Mouse (Mus musculus) forebrain, embryonic 11.5 days (tissue): ENCODE measurements around the gene Hmcn1. TPM values are rescaled to one million over a fixed set of nuclear protein-coding genes. Genes with fewer than 3 reads are reported as not detected.

Experiments
- ATAC-seq: fragments of 200-750 bp; cut with Nextera tagmentation; replicated peaks from 2 replicates; pipeline ENCODE4 v1.8.0; 2017; ENCODE audit warnings: moderate TSS enrichment; ENCODE audit not compliant: low FRiP score
- DNase-seq: peaks from one replicate; pipeline ENCODE4 v3.0.0-alpha.2; 2017; ENCODE audit warnings: low spot score
- H3K27ac ChIP-seq: fragments of 300-500 bp; sonication (generic); 2 replicates; pipeline ENCODE4 v1.5.1; 2014; ENCODE audit warnings: low read depth, low read length
- H3K27me3 ChIP-seq: fragments of 300-500 bp; sonication (generic); 2 replicates; pipeline ENCODE4 v1.6.1; 2014; ENCODE audit warnings: mild to moderate bottlenecking, low read length, mixed read lengths; ENCODE audit not compliant: control insufficient read depth, insufficient read depth
- H3K36me3 ChIP-seq: fragments of 300-500 bp; sonication (generic); 2 replicates; pipeline ENCODE4 v1.6.1; 2014; ENCODE audit warnings: mild to moderate bottlenecking, low read length, moderate library complexity, mixed read lengths; ENCODE audit not compliant: control insufficient read depth, insufficient read depth
- H3K4me1 ChIP-seq: fragments of 300-500 bp; sonication (generic); replicated peaks from 2 replicates; pipeline ENCODE4 v1.6.1; 2014; ENCODE audit warnings: low read length, mixed read lengths; ENCODE audit not compliant: control insufficient read depth, insufficient read depth
- H3K4me2 ChIP-seq: fragments of 300-500 bp; sonication (generic); 2 replicates; pipeline ENCODE4 v1.6.1; 2014; ENCODE audit warnings: low read depth, mild to moderate bottlenecking, low read length, moderate library complexity, mixed read lengths; ENCODE audit not compliant: severe bottlenecking
- H3K4me3 ChIP-seq: fragments of 300-500 bp; sonication (generic); 2 replicates; pipeline ENCODE4 v1.5.1; 2014; ENCODE audit warnings: low read depth, low read length
- H3K9ac ChIP-seq: fragments of 300-500 bp; sonication (generic); 2 replicates; pipeline ENCODE4 v1.6.1; 2014; ENCODE audit warnings: low read length
- H3K9me3 ChIP-seq: fragments of 300-500 bp; sonication (generic); 2 replicates; pipeline ENCODE4 v1.6.1; 2016; ENCODE audit warnings: low read length, mixed read lengths; ENCODE audit not compliant: control insufficient read depth
- whole genome bisulfite sequencing: fragments of 180-500 bp; shearing (Covaris S2); extraction: QIAGEN DNeasy Blood & Tissue Kit; methylation state at CpG from one replicate; pipeline ENCODE4 v1.1.7; 2014; 5-methylcytosine and 5-hydroxymethylcytosine counted together
- polyA plus RNA-seq: library from polyadenylated mRNA; unstranded; fragments of >200 nt; fragmentation: Nextera tagmentation; extraction: Ambion mirVana; gene quantifications from 2 replicates; pipeline ENCODE4 v1.2.1, GENCODE M21; 2014

Hmcn1 gene
- polyA plus RNA-seq, 1 experiment from 2014 or later, result 12.1 TPM

DNA sequence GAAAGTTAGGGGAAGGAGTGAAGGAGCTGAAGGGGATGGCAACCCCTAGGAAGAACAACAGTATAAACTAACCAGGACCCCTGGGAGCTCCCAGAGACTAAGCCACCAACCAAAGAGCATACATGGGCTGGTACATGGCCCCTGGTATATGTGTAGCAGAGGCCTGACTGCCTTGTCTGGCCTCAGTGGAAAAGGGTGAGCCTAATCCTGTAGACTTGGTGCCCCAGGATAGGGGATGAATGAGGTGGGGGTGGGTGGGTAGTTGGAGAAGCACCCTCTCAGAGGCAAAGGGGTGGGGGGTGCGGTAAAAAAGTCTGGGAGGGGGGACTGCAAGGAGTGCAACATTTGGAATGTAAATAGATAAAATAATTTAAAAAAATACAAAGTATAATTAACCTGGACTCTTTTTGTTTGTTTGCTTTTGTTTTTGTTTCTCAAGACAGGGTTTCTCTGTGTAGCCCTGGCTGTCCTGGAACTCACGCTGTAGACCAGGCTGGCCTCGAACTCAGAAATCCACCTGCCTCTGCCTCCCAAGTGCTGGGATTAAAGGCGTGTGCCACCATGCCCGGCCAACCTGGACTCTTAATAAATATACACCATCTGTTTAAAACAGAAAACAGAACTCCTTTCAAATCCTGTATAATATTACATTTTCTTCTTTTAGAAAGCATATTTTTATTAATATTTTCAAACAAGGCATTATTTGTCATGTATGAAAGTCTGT is 423.3 kb downstream of the Hmcn1 start:
- no peak overlapping the region for H3K4me3 ChIP-seq
- ATAC-seq (peak; percentile 64), DNase-seq (no peak)
- no peaks in the 10 kb centered on the region for H3K27me3 ChIP-seq
- H3K27ac ChIP-seq, result no peak overlapping the region
- no peaks in the 10 kb centered on the region for H3K4me1 ChIP-seq
- no peak overlapping the region for H3K9ac ChIP-seq
- WGBS, result 79% methylated on average over 5 of the region's 5 CpGs
- H3K4me2 ChIP-seq, result no peak overlapping the region
- H3K9me3 ChIP-seq, result no peaks in the 10 kb centered on the region
- H3K36me3 ChIP-seq, result no peaks in the 10 kb centered on the region

DNA sequence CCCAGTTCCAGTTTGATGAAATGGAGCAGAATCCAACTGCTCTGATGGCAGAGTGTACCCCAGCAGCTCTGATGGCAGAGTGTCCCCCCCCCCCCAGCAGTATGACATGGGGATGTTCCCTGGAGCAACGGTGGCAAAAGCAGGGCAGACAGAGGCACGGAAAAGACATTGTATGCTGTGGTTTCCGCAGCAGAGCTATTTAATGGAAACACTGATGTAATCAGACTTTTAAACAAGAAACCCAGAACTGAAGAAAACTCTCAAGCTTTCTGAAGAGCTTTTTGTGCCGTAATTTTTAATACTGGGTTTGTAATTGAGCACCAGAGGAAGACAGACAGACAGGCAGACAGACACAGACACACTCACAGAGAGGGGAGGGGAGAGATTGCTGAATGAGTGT is 426.9 kb downstream of the Hmcn1 start:
- Histone ChIP-seq H3K27me3 (no peaks in the 10 kb centered on the region), H3K27ac (no peak overlapping the region), H3K4me2 (no peak overlapping the region), H3K4me3 (no peak overlapping the region), H3K9me3 (no peaks in the 10 kb centered on the region), H3K9ac (no peak overlapping the region), H3K4me1 (no peaks in the 10 kb centered on the region), H3K36me3 (no peaks in the 10 kb centered on the region)
- ATAC-seq (no peak), DNase-seq (no peak)
- 78% methylated on average over 4 of the region's 4 CpGs for WGBS

DNA sequence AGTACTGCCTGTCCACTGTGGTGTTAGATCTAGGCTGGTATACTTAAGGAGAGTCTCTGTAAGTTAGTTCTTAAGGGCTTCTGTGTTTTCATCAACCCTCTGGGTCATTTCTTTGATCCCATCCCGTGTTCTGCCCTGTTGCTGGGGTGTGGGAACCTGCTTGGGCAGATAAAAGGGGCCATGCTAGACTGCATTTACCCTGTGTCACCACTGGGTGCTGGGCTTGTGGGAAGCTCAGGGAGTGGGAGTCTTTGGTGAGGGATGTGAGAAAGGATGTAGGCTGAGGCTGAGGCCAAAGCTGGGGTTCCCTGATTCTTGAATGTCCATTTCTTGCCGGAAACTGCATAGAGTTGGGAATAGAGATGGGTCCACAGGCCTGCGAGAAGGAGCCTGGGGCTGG is 436.6 kb downstream of the Hmcn1 start:
- ATAC-seq (no peak), DNase-seq (no peak)
- Histone ChIP-seq H3K36me3 (no peaks in the 10 kb centered on the region), H3K4me1 (no peaks in the 10 kb centered on the region), H3K4me3 (no peak overlapping the region), H3K9ac (no peak overlapping the region), H3K27ac (no peak overlapping the region), H3K4me2 (no peak overlapping the region), H3K27me3 (no peaks in the 10 kb centered on the region), H3K9me3 (no peaks in the 10 kb centered on the region)
- WGBS, result 67% methylated on average over 3 of the region's 3 CpGs

DNA sequence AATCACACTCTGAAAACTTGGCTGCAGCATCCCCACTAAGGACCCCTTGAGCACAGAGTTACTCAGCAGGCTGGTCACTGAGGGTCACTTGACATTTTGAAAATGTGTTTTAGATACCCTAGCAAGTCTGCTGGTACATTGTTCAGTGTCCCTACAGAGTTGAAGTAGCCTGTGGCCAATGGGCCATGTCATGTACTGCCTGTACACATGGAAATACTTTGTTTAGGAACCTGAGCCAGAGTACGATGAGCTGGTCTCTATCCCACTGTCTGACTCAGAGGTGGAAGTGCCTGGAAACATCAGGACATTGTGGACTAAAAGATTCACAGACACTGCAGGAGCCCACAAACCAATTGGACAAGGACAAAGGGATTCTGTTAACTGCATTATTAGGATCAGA is 441.8 kb downstream of the Hmcn1 start:
- H3K9me3 ChIP-seq, result no peaks in the 10 kb centered on the region
- no peak for ATAC-seq
- no peak overlapping the region for H3K9ac ChIP-seq
- H3K4me1 ChIP-seq, result no peaks in the 10 kb centered on the region
- 79% methylated on average over 1 of the region's 1 CpGs for WGBS
- no peaks in the 10 kb centered on the region for H3K27me3 ChIP-seq
- no peak overlapping the region for H3K27ac ChIP-seq
- no peak overlapping the region for H3K4me2 ChIP-seq
- DNase-seq, result no peak
- H3K36me3 ChIP-seq, result no peaks in the 10 kb centered on the region
- no peak overlapping the region for H3K4me3 ChIP-seq

DNA sequence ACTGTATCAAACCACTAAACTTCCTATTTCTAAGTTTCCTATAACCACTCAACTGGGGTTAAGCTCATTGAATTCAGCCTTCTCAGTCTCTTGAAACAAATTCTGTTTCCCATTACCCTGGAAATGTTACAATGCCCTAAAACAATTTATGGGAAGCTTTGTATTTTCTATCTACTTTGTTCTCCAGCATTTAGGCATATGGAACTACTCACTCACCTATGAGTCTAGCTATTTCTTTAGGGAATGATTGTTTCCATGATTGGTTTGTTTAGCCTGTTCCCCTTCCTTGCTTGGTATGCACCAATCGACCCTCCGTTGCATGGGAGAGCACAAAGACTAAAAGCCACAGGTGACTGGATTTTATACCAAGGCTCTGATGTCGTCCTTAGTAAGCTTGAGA is 446.8 kb downstream of the Hmcn1 start:
- no peak overlapping the region for H3K4me3 ChIP-seq
- no peaks in the 10 kb centered on the region for H3K9me3 ChIP-seq
- H3K27ac ChIP-seq, result no peak overlapping the region
- ATAC-seq (no peak), DNase-seq (no peak)
- no peak overlapping the region for H3K4me2 ChIP-seq
- no peaks in the 10 kb centered on the region for H3K27me3 ChIP-seq
- WGBS, result 75% methylated on average over 3 of the region's 3 CpGs
- H3K4me1 ChIP-seq, result no peaks in the 10 kb centered on the region
- no peak overlapping the region for H3K9ac ChIP-seq
- H3K36me3 ChIP-seq, result no peaks in the 10 kb centered on the region

GRCm38 (mm10) chr1:150540267-150540666 is 453.0 kb downstream of the Hmcn1 start:
- Histone ChIP-seq H3K9ac (no peak overlapping the region), H3K4me2 (no peak overlapping the region), H3K27me3 (no peaks in the 10 kb centered on the region), H3K4me1 (peaks cover 2% of the 10 kb centered on the region; the same call in 1 of the 2 replicates), H3K36me3 (no peaks in the 10 kb centered on the region), H3K9me3 (no peaks in the 10 kb centered on the region), H3K27ac (no peak overlapping the region), H3K4me3 (no peak overlapping the region)
- WGBS, result 9% methylated on average over 5 of the region's 5 CpGs
- DNase-seq (peak; percentile 70), ATAC-seq (peak; percentile 90)

GRCm38 (mm10) chr1:150537410-150538128 is 455.7 kb downstream of the Hmcn1 start:
- DNase-seq, result no peak
- H3K27me3 ChIP-seq, result no peaks in the 10 kb centered on the region
- H3K9ac ChIP-seq, result no peak overlapping the region
- H3K36me3 ChIP-seq, result no peaks in the 10 kb centered on the region
- no peak overlapping the region for H3K27ac ChIP-seq
- ATAC-seq, result no peak
- no peaks in the 10 kb centered on the region for H3K9me3 ChIP-seq
- 72% methylated on average over 6 of the region's 6 CpGs for WGBS
- H3K4me3 ChIP-seq, result no peak overlapping the region
- peaks cover 2% of the 10 kb centered on the region; the same call in 1 of the 2 replicates for H3K4me1 ChIP-seq
- no peak overlapping the region for H3K4me2 ChIP-seq

DNA sequence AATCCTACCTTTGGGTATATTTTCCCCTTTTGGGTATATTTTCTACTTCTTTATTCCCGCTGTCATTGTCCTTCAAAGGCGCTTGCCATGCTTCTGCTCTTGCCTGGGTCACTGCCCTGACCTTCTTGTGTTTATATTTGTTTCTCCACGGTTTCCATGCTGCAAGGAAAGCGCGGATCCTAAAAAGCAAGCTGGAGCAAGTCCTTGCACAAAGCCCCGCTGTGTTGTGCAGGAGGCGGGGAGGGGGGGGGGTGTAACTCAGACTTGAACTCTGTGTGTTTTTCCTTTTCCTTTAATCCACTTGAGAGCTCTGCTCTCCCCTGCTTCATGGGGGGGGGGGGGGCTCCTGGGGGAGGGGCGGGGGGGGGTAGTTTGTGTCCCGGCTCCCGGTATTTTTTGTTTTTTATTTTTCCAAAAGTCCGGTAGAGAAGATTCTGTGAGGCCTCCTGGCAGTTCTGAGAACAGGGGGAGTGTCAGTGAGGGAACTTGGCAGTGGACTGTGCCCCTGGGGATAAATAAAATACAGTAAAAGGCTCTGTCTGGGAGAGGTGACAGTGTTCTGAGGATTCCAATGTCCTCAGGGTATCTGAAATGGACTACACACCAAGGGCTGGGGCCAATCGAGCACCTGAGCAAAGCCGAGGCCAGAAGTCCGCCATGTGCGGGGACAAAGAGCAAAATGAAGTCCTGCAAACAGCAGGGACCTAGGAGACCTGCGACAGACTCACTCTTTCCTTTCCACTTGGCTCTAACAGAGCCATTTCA is 457.3 kb downstream of the Hmcn1 start:
- Histone ChIP-seq H3K27ac (no peak overlapping the region), H3K9ac (peak overlapping the region; percentile 16; the same call in 1 of the 2 replicates), H3K9me3 (no peaks in the 10 kb centered on the region), H3K27me3 (no peaks in the 10 kb centered on the region), H3K4me1 (peaks cover 2% of the 10 kb centered on the region; the same call in 1 of the 2 replicates), H3K4me3 (no peak overlapping the region), H3K36me3 (no peaks in the 10 kb centered on the region), H3K4me2 (no peak overlapping the region)
- DNase-seq (peak; percentile 58), ATAC-seq (no peak; the same call in 1 of the 2 replicates)
- WGBS, result 40% methylated on average over 16 of the region's 16 CpGs
